Mouse (Mus musculus) heart, adult 2 months (tissue): ENCODE data around the gene Glis1. TPM values are rescaled to one million over a fixed set of nuclear protein-coding genes. Genes with fewer than 3 reads are reported as not detected.

Experiments
- DNase-seq, 2 experiments: peaks; one replicate each; pipeline ENCODE4 v3.0.0; 2021
- H3K27ac ChIP-seq: fragments of 200-600 bp; 2 replicates; pipeline ENCODE4 v1.8.1; 2022
- H3K27me3 ChIP-seq: fragments of 200-500 bp; 2 replicates; pipeline ENCODE4 v1.6.1; 2012; ENCODE audit warnings: mild to moderate bottlenecking, low read length, inconsistent platforms, mixed read lengths; ENCODE audit not compliant: control insufficient read depth, insufficient read depth
- H3K36me3 ChIP-seq: fragments of 200-500 bp; 2 replicates; pipeline ENCODE4 v1.6.1; 2012; ENCODE audit warnings: low read length, inconsistent platforms; ENCODE audit not compliant: control insufficient read depth, insufficient read depth
- H3K4me1 ChIP-seq: fragments of 200-500 bp; 2 replicates; pipeline ENCODE4 v1.6.1; 2011; ENCODE audit warnings: low read length; ENCODE audit not compliant: control insufficient read depth, insufficient read depth
- H3K4me3 ChIP-seq: fragments of 200-600 bp; 2 replicates; pipeline ENCODE4 v1.8.1; 2022
- H3K79me2 ChIP-seq: fragments of 200-500 bp; replicated peaks from 2 replicates; pipeline ENCODE4 v1.6.1; 2012; ENCODE audit warnings: mild to moderate bottlenecking, inconsistent platforms, low read length, moderate library complexity, mixed read lengths; ENCODE audit not compliant: control insufficient read depth, insufficient read depth
- H3K9ac ChIP-seq: fragments of 200-500 bp; 2 replicates; pipeline ENCODE4 v1.6.1; 2012; ENCODE audit warnings: low read depth, mild to moderate bottlenecking, control low read depth, inconsistent platforms, low read length, mixed read lengths
- CTCF ChIP-seq: fragments of 200-600 bp; IDR thresholded peaks from 2 replicates; pipeline ENCODE4 v1.8.1; 2022; ENCODE audit warnings: antibody characterized with exemption, mild to moderate bottlenecking, moderate library complexity
- EP300 ChIP-seq: fragments of 200-500 bp; IDR thresholded peaks from 2 replicates; pipeline ENCODE4 v1.6.1; 2011; ENCODE audit warnings: low read depth, low read length, control low read depth; ENCODE audit not compliant: insufficient read depth
- POLR2A ChIP-seq: fragments of 200-500 bp; IDR thresholded peaks from 2 replicates; pipeline ENCODE4 v1.6.1; 2011; ENCODE audit warnings: mild to moderate bottlenecking, low read depth, low read length, control low read depth; ENCODE audit not compliant: insufficient read depth
- WGBS: fragments of 180-500 bp; shearing (Covaris S2); methylation state at CpG from one replicate; pipeline ENCODE4 v1.1.7; 2018; 5-methylcytosine and 5-hydroxymethylcytosine counted together
- intact Hi-C: fragments of 180-260 bp; cut with DNase I; formaldehyde crosslinking; loops from one replicate; pipeline ENCODE4 v1.15.1; 2025
- polyA plus RNA-seq: library from polyadenylated mRNA; depleted of rRNA; stranded (reverse); fragments of >200 nt; gene quantifications from 2 replicates; pipeline ENCODE4 v1.2.3, GENCODE M21; 2012
- total RNA-seq, 2 experiments: library from RNA; stranded (reverse); gene quantifications; 2 replicates each; pipeline ENCODE4 v1.2.3; 2021

Gene Glis1
- total and polyA plus RNA-seq, 3 experiments, result 0.29 to 0.52 (median 0.30) TPM

DNA sequence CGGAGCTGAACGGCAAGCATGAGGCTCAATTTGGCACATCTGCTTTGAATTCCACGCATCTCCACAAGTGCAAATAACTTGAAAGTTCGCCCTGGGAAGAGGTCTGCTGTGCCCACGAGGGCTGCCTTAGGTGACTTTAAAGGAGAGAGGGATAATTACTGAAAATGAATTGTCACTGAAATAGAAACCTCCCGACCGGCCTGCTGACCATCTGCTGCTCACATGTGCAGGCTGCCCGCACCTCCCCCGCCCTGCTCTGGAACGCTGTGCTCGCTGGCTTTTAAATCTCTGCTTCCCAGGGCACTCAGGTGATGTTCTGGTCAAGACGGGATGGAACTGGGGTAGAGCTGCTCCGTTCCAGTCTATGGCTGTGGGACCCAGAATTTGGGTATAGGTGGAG lies 103.7 kb downstream of the Glis1 start:
- WGBS, result 59% methylated on average over 13 of the region's 13 CpGs

GRCm38 (mm10) chr4:107538561-107538960 lies 104.2 kb downstream of the Glis1 start:
- no peak overlapping the region for H3K4me3 ChIP-seq
- no peaks in the 10 kb centered on the region for H3K4me1 ChIP-seq
- H3K27me3 ChIP-seq, result no peaks in the 10 kb centered on the region
- intact Hi-C loops, result no loop called here
- no peak overlapping the region for H3K27ac ChIP-seq
- peak in 1 of 2 experiments; percentile 7 for DNase-seq
- H3K9ac ChIP-seq, result no peak overlapping the region
- TF ChIP-seq CTCF, result no peak
- no peaks in the 10 kb centered on the region for H3K79me2 ChIP-seq
- H3K36me3 ChIP-seq, result no peaks in the 10 kb centered on the region
- WGBS, result 72% methylated on average over 3 of the region's 3 CpGs

More for the DNA sequence above, 103.7 kb downstream of the Glis1 start:
- no peaks in the 10 kb centered on the region for H3K4me1 ChIP-seq
- TF ChIP-seq POLR2A (no peak), CTCF (no peak), EP300 (no peak)
- peak in 1 of 2 experiments; percentile 18 for DNase-seq
- no peak overlapping the region for H3K27ac ChIP-seq
- no peaks in the 10 kb centered on the region for H3K27me3 ChIP-seq
- intact Hi-C loops, result no loop called here
- H3K9ac ChIP-seq, result no peak overlapping the region
- no peaks in the 10 kb centered on the region for H3K79me2 ChIP-seq
- no peak overlapping the region for H3K4me3 ChIP-seq
- no peaks in the 10 kb centered on the region for H3K36me3 ChIP-seq

DNA sequence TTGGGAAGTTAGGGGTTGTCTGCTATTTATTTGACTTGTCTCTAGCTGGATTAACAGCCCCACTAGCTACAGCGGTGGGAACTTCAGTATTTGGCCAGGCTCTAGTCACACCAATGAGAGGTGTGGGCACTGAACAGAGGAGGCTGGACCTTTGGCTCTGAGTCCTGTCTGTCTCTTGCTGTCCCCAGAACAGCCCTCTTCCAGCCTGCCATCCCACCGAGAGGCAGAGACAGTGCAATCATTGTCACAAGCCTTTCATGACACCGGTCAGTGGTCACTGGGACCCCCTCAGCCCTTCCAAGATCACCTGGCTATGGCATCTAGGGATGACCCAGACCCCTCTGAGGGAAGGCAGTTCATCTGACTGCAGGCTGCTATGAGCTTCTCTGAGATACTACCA lies 104.6 kb downstream of the Glis1 start:
- DNase-seq, result peak in 1 of 2 experiments; percentile 7
- 84% methylated on average over 3 of the region's 3 CpGs for WGBS
- intact Hi-C loops, result no loop called here

DNA sequence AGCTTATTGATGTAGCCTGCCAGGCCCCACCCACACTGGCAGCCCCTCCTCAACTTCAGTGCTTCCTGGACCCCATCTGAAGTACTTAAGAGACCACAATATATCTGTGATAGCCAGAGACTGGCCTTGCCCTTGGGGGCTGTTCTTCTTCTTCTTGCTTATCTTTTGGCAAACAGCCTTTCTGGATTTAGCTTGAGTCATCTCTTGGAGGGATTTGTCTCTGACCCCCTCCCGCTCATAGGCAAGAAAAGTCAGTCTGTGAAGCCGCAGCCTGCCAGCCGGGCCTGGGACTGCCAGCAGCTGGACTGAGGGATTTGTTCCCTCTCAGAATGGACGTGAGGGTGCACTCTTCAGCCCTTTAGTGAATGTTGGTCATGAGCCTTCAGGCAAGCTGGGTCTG lies 107.4 kb downstream of the Glis1 start:
- no peaks in the 10 kb centered on the region for H3K36me3 ChIP-seq
- no peak overlapping the region for H3K27ac ChIP-seq
- TF ChIP-seq EP300, result no peak
- TF ChIP-seq POLR2A, result no peak
- no peak for TF ChIP-seq CTCF
- H3K79me2 ChIP-seq, result no peaks in the 10 kb centered on the region
- H3K4me3 ChIP-seq, result no peak overlapping the region
- H3K27me3 ChIP-seq, result no peaks in the 10 kb centered on the region
- intact Hi-C loops, result no loop called here
- no peaks in the 10 kb centered on the region for H3K4me1 ChIP-seq
- WGBS, result 42% methylated on average over 4 of the region's 4 CpGs
- no peak for DNase-seq
- H3K9ac ChIP-seq, result no peak overlapping the region

More for the DNA sequence above, 104.6 kb downstream of the Glis1 start:
- Histone ChIP-seq H3K4me1 (no peaks in the 10 kb centered on the region), H3K79me2 (no peaks in the 10 kb centered on the region), H3K4me3 (no peak overlapping the region), H3K27me3 (no peaks in the 10 kb centered on the region), H3K36me3 (no peaks in the 10 kb centered on the region), H3K27ac (no peak overlapping the region), H3K9ac (no peak overlapping the region)
- no peak for TF ChIP-seq EP300
- no peak for TF ChIP-seq POLR2A

- TF ChIP-seq CTCF, result no peak
- TF ChIP-seq POLR2A, result no peak
- no peak for TF ChIP-seq EP300
- Histone ChIP-seq H3K79me2 (no peaks in the 10 kb centered on the region), H3K4me3 (no peak overlapping the region), H3K27ac (no peak overlapping the region), H3K9ac (no peak overlapping the region), H3K27me3 (no peaks in the 10 kb centered on the region), H3K36me3 (no peaks in the 10 kb centered on the region), H3K4me1 (no peaks in the 10 kb centered on the region)
- DNase-seq, result no peak
- WGBS, result 69% methylated on average over 5 of the region's 5 CpGs
- intact Hi-C loops, result no loop called here
These were observed 110.5 kb downstream of the Glis1 start for GRCm38 (mm10) chr4:107544843-107545242.

- no peaks in the 10 kb centered on the region for H3K36me3 ChIP-seq
- no peak overlapping the region for H3K4me3 ChIP-seq
- H3K9ac ChIP-seq, result no peak overlapping the region
- no peaks in the 10 kb centered on the region for H3K4me1 ChIP-seq
- no peak overlapping the region for H3K27ac ChIP-seq
- no peaks in the 10 kb centered on the region for H3K27me3 ChIP-seq
- WGBS, result 85% methylated on average over 1 of the region's 1 CpGs
- no peak for TF ChIP-seq CTCF
- TF ChIP-seq POLR2A, result no peak
- no peak for TF ChIP-seq EP300
- H3K79me2 ChIP-seq, result no peaks in the 10 kb centered on the region
- intact Hi-C loops, result no loop called here
- no peak for DNase-seq
These were observed 111.3 kb downstream of the Glis1 start for GRCm38 (mm10) chr4:107545726-107546125.

DNA sequence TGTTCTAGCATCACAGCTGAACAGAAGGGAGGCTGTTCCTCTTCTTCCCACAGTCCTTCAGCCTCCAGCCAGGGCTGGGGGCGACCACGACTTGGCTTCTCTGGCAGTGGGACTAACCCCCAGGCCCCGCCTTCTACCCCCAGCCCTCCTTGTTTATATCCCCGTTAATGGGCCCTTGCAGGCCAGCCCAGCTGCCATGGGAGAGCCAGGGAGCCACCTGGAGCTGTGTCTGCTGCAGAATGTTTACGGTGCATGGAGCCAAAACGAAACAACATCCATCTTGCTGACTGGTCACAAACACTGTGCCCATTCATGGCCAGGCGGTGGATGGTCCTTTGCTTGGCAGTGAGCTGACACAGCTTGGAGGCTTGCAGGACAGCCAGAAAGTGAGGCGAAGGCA lies 112.1 kb downstream of the Glis1 start:
- DNase-seq, result peak in 1 of 2 experiments; percentile 10
- no peak overlapping the region for H3K27ac ChIP-seq

More for the DNA sequence above, 112.1 kb downstream of the Glis1 start:
- Histone ChIP-seq H3K79me2 (no peaks in the 10 kb centered on the region), H3K27me3 (no peaks in the 10 kb centered on the region), H3K9ac (no peak overlapping the region), H3K4me1 (no peaks in the 10 kb centered on the region), H3K36me3 (no peaks in the 10 kb centered on the region), H3K4me3 (no peak overlapping the region)
- intact Hi-C loops, result no loop called here
- TF ChIP-seq CTCF, result no peak
- no peak for TF ChIP-seq EP300
- no peak for TF ChIP-seq POLR2A
- WGBS, result 71% methylated on average over 8 of the region's 8 CpGs
